Mouse (Mus musculus): Measurements from ENCODE around the gene Pold1. TPM values are rescaled to one million over a fixed set of nuclear protein-coding genes. Genes with fewer than 3 reads are reported as not detected.

Pold1 gene
- total RNA-seq, 2 experiments from 2014 or later: 6.9 to 7.2 TPM

DNA sequence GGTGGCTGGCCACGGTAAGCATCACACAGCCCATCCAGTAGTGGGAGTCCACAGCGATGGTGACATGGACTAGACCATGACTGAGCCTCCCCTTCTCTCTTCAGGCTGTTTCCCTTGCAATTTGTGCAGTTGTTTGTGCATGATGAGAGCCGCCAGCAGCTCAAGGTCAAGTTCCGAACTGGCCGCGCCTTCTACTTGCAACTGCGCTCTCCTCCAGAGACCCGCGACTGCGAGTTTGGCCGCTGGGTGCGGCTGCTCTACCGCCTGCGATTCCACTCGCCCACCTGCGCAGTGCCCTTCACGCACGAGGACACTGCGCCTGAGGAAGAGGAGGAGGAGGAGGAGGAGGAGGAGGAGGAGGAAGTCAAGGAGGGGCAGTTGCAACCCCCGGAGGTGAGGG is 48.6 kb downstream of the Pold1 start:
- DNase-seq (ENCODE audit: extremely low spot score in 1 of 2, low spot score in 2 of 2): no peak
- intact Hi-C loops (cut with DNase I): loop anchor here (5.0 kb wide), 1 partner anchor 152 kb away; no protein-coding TSS in a partner anchor

GRCm38 (mm10) chr7:44498922-44499321 is 49.7 kb downstream of the Pold1 start:
- no peak for DNase-seq (ENCODE audit: extremely low spot score in 1 of 2, low spot score in 2 of 2)
- intact Hi-C loops (cut with DNase I): loop anchor here (5.0 kb wide), 1 partner anchor 53 kb away; the partner anchor contains the start of gene Nr1h2

- intact Hi-C loops (cut with DNase I): loop anchor here (5.0 kb wide), 1 partner anchor 55 kb away; the partner anchor contains the start of gene Nr1h2
- DNase-seq (ENCODE audit: extremely low spot score in 1 of 2, low spot score in 2 of 2): no peak
Observed at GRCm38 (mm10) chr7:44497361-44498055, 51.1 kb downstream of the Pold1 start.

GRCm38 (mm10) chr7:44496771-44497109 is 51.9 kb downstream of the Pold1 start:
- intact Hi-C loops (cut with DNase I): loop anchor here (5.0 kb wide), 1 partner anchor 56 kb away; the partner anchor contains the start of gene Nr1h2
- no peak for DNase-seq (ENCODE audit: extremely low spot score in 1 of 2, low spot score in 2 of 2)

DNA sequence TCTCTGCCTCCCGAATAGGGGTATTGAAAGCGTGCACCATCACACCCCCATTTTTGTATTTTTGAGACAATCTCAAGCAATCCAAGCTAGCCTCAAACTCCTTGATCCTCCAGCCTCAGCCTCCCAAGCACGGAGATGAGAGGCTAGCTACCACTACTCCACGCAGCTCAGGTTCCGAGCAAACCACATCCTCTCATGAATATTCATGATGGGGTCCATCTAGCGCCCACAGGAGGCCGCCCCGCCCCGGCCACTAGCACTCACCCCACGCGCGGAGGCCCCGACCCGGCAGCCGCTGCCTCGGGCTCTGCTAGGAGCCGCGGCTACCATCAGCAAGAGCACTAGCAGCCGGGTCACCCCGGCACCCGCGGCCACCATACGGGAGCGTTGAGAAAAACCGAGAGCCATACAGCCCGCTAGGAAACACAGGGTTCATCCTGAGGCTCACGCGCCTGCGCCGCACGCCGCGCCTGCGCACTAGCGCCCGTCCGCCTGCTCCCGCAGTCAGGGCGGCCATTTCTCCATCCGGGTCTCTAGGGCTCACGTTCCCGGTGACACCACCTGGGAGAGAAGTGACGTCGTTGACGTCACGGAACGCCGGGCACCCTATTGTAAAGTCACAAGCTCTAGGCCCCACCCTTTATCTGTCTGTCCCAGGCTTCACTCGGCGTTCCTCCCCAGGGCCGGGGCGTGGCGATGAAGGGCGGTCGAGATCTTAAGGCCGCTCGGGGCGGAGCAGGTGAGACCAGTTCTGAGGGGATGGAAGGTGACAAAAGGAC is 52.5 kb downstream of the Pold1 start, which contains the start of the genes Emc10 and Fam71e1:
Gene Emc10, minus strand, starts transcription at position 538 of the 779 bp plus-strand sequence.
Gene Fam71e1, plus strand, starts transcription at position 590 of the 779 bp plus-strand sequence.
- intact Hi-C loops (cut with DNase I): loop anchor here (5.0 kb wide), 1 partner anchor 56 kb away; the partner anchor contains the start of gene Nr1h2
- DNase-seq (ENCODE audit: extremely low spot score in 1 of 2, low spot score in 2 of 2): peak; percentile 98

DNA sequence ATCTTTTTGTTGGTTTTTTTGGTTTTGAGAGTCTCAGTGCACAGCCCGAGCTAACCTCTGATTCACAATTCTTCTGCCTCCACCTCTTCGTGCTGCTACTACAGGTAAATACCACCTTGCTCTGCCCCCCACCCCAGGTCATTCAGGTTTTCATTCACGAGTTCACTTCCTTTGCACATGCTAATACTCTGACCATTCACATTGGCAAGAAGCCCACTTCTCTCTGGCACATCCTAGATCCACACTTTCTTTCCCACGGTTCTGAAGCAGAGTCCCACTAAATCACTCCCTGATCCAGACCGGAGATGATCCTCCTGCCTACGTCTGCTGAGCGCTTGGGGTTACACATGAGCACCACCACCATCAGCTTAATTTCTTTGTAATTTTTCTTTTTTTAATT is 53.6 kb downstream of the Pold1 start:
- intact Hi-C loops (cut with DNase I): loop anchor here (5.0 kb wide), 1 partner anchor 57 kb away; the partner anchor contains the start of gene Nr1h2
- no peak for DNase-seq (ENCODE audit: extremely low spot score in 1 of 2, low spot score in 2 of 2)

- intact Hi-C loops (cut with DNase I): loop anchor here (5.0 kb wide), 1 partner anchor 58 kb away; the partner anchor contains the start of gene Nr1h2
Observed at GRCm38 (mm10) chr7:44494681-44495080, 54.0 kb downstream of the Pold1 start.

GRCm38 (mm10) chr7:44492166-44492826 is 56.4 kb downstream of the Pold1 start:
- intact Hi-C loops (cut with DNase I): no loop called here
- peak in 1 of 2 experiments; percentile 26 for DNase-seq (ENCODE audit: extremely low spot score in 1 of 2, low spot score in 2 of 2)

More at GRCm38 (mm10) chr7:44494681-44495080, 54.0 kb downstream of the Pold1 start:
- DNase-seq (ENCODE audit: extremely low spot score in 1 of 2, low spot score in 2 of 2): no peak

DNA sequence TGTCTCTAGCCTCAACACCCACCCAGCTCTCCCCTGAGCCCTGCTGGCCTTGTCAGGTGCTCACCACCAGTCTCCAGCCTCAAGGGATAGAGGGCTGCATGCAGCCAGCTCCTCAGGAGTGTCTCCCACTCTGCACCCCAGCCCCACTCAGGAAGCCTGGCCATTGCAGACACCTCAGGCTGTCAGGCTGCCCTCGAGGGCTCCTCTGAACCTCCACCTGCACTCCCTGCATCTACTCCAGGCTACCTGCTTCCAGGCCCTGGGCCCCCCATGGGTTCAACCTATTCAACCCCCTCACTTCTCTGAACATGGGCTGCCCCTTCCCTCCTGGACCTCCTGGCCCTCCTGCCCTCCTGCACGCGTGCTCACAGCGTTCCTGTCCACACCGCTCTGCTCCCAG is 57.3 kb downstream of the Pold1 start:
- intact Hi-C loops (cut with DNase I): no loop called here

DNA sequence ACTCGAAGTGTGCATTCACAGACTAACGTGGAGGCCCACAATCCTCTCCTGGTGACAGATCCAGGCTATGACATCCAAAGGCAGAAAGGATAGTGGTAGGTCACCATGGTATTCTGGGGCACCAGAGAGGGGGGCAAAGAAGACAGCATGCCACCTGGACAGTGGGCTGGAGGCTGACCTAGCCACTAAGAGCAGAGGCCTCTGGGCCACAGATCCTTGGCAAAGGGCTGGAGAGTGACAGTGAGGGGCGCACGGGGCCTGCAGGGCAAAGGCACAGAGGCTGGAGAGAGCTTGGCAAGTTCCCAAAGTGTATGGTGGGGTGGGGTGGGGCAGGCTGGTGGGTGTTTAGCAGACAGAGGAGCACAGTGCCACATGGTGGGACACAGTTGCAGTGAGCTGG is 58.4 kb downstream of the Pold1 start:
- intact Hi-C loops (cut with DNase I): no loop called here
- DNase-seq (ENCODE audit: extremely low spot score in 1 of 2, low spot score in 2 of 2): peak in 1 of 2 experiments; percentile 31

More for the DNA sequence above, 57.3 kb downstream of the Pold1 start:
- DNase-seq (ENCODE audit: extremely low spot score in 1 of 2, low spot score in 2 of 2): peak in 1 of 2 experiments; percentile 22

GRCm38 (mm10) chr7:44488545-44488944 is 60.1 kb downstream of the Pold1 start:
- DNase-seq (ENCODE audit: extremely low spot score in 1 of 2, low spot score in 2 of 2): peak in 1 of 2 experiments; percentile 45
- intact Hi-C loops (cut with DNase I): loop anchor here (5.0 kb wide), 1 partner anchor 121 kb away; no protein-coding TSS in a partner anchor

- intact Hi-C loops (cut with DNase I): loop anchor here (5.0 kb wide), 1 partner anchor 121 kb away; no protein-coding TSS in a partner anchor
- no peak for DNase-seq (ENCODE audit: extremely low spot score in 1 of 2, low spot score in 2 of 2)
Observed at GRCm38 (mm10) chr7:44487936-44488335, 60.7 kb downstream of the Pold1 start.

DNA sequence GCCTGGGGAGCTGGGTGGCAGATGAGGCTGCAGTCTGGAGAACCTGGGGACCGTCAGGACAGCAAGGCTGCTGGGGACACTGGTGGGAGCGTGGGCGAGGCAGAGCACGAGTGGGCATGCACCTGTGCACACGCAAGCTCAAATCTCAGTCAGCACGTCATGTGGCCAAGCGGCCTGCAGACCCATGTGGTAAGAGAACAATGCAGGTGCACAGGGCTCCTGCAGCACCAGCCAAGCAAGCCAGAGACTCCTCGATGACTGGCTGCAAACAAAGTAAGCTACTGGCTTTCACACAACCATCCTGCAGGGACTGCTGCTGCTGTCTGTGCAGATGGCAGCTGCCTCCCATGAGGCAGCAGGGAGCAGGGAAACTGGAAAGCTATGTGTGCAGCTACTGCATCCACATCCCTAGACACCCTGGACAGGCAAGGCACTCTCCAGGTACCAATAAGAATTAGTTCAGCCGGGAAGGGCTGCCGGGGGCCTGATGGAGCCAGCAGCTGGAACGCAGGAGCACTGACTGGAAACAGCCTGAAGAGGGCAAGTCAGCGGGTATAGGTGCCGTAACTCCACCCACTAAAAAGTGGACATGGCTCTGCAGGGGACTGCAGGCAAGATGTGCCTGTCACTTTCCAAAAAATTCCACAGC is 61.6 kb downstream of the Pold1 start:
- DNase-seq (ENCODE audit: extremely low spot score in 1 of 2, low spot score in 2 of 2): peak in 1 of 2 experiments; percentile 24
- intact Hi-C loops (cut with DNase I): loop anchor here (5.0 kb wide), 1 partner anchor 120 kb away; no protein-coding TSS in a partner anchor

DNA sequence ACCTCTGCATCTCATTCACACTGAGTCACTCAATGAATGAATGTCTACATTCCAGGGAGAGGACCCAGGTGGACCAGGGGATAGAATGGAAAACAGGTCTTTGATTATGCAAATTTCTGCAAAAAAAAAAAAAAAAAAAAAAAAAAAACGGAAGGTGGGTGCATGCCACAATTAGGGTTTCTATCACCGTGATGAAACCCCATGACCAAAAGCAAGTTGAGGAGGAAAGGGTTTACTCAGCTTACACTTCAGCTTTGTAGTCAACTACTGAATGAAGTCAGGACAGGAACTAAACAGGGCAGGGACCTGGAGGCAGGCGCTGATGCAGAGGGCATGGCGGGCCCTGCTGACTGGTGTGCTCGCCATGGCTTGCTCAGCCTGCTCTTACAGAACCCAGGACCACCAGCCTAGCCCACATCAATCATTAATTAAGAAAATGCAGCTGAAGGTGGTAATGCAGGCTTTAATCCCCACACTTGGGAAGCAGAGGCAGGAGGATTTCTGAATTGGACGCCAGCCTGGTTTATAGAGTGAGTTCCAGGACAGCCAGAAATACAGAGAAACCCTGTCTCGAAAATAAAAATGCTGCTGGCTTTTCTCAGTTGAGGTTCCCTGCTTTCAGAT is 63.0 kb downstream of the Pold1 start:
- intact Hi-C loops (cut with DNase I): loop anchor here (5.0 kb wide), 1 partner anchor 118 kb away; no protein-coding TSS in a partner anchor
- no peak for DNase-seq (ENCODE audit: extremely low spot score in 1 of 2, low spot score in 2 of 2)

DNA sequence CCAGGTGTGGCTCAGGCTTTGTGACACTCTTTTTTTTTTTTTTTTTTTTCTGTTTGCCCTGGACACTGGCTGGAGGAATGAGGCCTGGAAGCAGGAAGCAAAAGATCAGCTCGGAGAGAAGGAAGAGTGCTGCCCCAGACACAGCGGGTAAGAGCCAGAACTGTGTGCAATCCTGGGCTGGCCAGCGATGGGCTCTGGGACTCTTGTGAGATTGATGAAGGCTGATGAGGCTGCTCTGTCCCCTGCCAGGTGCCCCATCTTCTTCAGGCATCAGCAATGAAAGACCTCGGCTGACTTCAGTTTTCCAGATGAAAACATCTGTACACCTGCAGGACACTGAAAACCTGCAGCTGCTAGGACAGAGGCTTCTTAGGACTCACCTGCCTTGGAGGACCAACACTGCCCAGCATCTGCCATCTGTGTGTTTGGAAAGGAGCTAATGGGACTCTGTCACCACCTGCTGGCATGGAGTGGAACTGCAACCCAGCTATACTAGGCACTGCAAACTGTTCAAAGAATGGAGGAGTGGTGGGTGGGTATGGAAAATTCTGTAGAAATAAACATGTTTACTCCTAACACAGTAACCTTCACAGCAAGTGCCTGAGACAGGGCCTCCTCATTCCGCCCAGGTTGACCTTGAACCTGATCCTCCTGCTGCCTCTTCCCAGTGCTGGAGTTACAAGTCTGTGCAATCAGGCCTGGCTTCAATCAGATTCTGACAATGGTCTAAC is 63.6 kb downstream of the Pold1 start:
- intact Hi-C loops (cut with DNase I): loop anchor here (5.0 kb wide), 2 partner anchors 118 to 223 kb away; partner anchors contain the start of gene Gm15517
- peak; percentile 73 for DNase-seq (ENCODE audit: extremely low spot score in 1 of 2, low spot score in 2 of 2)

GRCm38 (mm10) chr7:44484109-44484508 is 64.5 kb downstream of the Pold1 start:
- intact Hi-C loops (cut with DNase I): loop anchor here (5.0 kb wide), 1 partner anchor 222 kb away; the partner anchor contains the start of gene Gm15517
- DNase-seq (ENCODE audit: extremely low spot score in 1 of 2, low spot score in 2 of 2): no peak
